ENCODE assay signal across 14 mouse cellular contexts in genomic region chr10:42940193-42941050, GRCm38 (mm10).
DNase-seq lines count a peak whose midpoint lies in the region; ATAC-seq and TF ChIP-seq lines count a peak whose summit lies in the region.
"Had no signal": no experiment of that assay in that cellular context is flagged by ENCODE, and none has a peak within 500 bp of the region (broad histone marks: within the 10 kb centered on the region; RNA-seq: fewer than 3 reads in every experiment).

No protein-coding gene starts in this region.

- no peak for TF ChIP-seq CTCF in thymus, adult 2 months (IDR thresholded peaks at IDR 0.05; ENCODE audit: borderline replicate concordance, control insufficient read depth, extremely low read depth, insufficient read depth, low read length, poor library complexity)
- 0 out of 2 replicates have a peak, but pooled peaks have one; percentile 27 for TF ChIP-seq CTCF in stomach, postnatal 0 days (IDR thresholded peaks at IDR 0.05; ENCODE audit: low read depth)

- H3K9ac ChIP-seq in hindbrain, embryonic 13.5 days: peak overlapping the region; percentile 24; the same call in 1 of the 2 replicates
- H3K9ac ChIP-seq in hindbrain, embryonic 14.5 days: no peak overlapping the region
- peak overlapping the region; percentile 74 for H3K9ac ChIP-seq in intestine, embryonic 16.5 days (ENCODE audit: low read depth, low read length)
- 0 out of 2 replicates have a peak overlapping the region, but pooled peaks have one; percentile 18 for H3K9ac ChIP-seq in stomach, postnatal 0 days (ENCODE audit: low read length)
- H3K9ac ChIP-seq: hindbrain, embryonic 15.5 days; lung, embryonic 15.5 days had no signal

- 71% methylated on average over 21 of the region's 21 CpGs for WGBS in hindbrain, embryonic 13.5 days
- 78% methylated on average over 21 of the region's 21 CpGs for WGBS in hindbrain, embryonic 14.5 days
- WGBS in thymus, adult 2 months: 92% methylated on average over 21 of the region's 21 CpGs
- 58% methylated on average over 21 of the region's 21 CpGs for WGBS in intestine, embryonic 16.5 days
- WGBS in stomach, postnatal 0 days: 64% methylated on average over 21 of the region's 21 CpGs

- peaks cover 19% of the 10 kb centered on the region for H3K4me1 ChIP-seq in hindbrain, embryonic 13.5 days (replicated peaks)
- H3K4me1 ChIP-seq in hindbrain, embryonic 14.5 days (replicated peaks; ENCODE audit: control insufficient read depth, insufficient read depth, low read length): 0 out of 2 replicates have a peak, but pooled peaks cover 5% of the 10 kb centered on the region
- H3K4me1 ChIP-seq in thymus, adult 2 months (replicated peaks; ENCODE audit: control insufficient read depth, insufficient read depth, low read length): 0 out of 2 replicates have a peak, but pooled peaks cover 2% of the 10 kb centered on the region
- H3K4me1 ChIP-seq in intestine, embryonic 16.5 days (ENCODE audit: control insufficient read depth, insufficient read depth, low read length): peaks cover 8% of the 10 kb centered on the region
- H3K4me1 ChIP-seq in stomach, postnatal 0 days (replicated peaks; ENCODE audit: control insufficient read depth, insufficient read depth): no peaks in the 10 kb centered on the region
- H3K4me1 ChIP-seq: lung, embryonic 15.5 days had no signal

- no peak overlapping the region for H3K4me2 ChIP-seq in hindbrain, embryonic 13.5 days
- no peak overlapping the region for H3K4me2 ChIP-seq in hindbrain, embryonic 14.5 days (replicated peaks)
- H3K4me2 ChIP-seq in intestine, embryonic 16.5 days (ENCODE audit: low read depth, low read length): peak overlapping the region; percentile 57
- H3K4me2 ChIP-seq in stomach, postnatal 0 days (replicated peaks; ENCODE audit: low read depth): peak overlapping the region; percentile 62
- H3K4me2 ChIP-seq: heart, embryonic 11.5 days had no signal

- TF ChIP-seq EP300 in stomach, postnatal 0 days (optimal IDR thresholded peaks at IDR 0.05): no peak

- no peak for DNase-seq in hindbrain, embryonic 14.5 days (ENCODE audit: low spot score)
- no peak for DNase-seq in thymus, adult 2 months
- DNase-seq in thymus, postnatal 10 days (ENCODE audit: low spot score in 2 of 2): no peak
- peak; percentile 73 for DNase-seq in stomach, postnatal 0 days (ENCODE audit: low spot score)
- DNase-seq in cerebellum, postnatal 36 days: no peak
- DNase-seq: cerebellum, adult 2 months had no signal

- no peaks in the 10 kb centered on the region for H3K9me3 ChIP-seq in hindbrain, embryonic 13.5 days
- H3K9me3 ChIP-seq in hindbrain, embryonic 14.5 days (ENCODE audit: control insufficient read depth, low read length): no peaks in the 10 kb centered on the region
- H3K9me3 ChIP-seq in intestine, embryonic 16.5 days (ENCODE audit: control insufficient read depth, low read length): no peaks in the 10 kb centered on the region
- no peaks in the 10 kb centered on the region for H3K9me3 ChIP-seq in stomach, postnatal 0 days (ENCODE audit: control insufficient read depth, low read length)
- H3K9me3 ChIP-seq: forebrain, embryonic 10.5 days; hindbrain, embryonic 15.5 days; lung, embryonic 15.5 days had no signal

- no peaks in the 10 kb centered on the region for H3K36me3 ChIP-seq in hindbrain, embryonic 13.5 days
- H3K36me3 ChIP-seq in hindbrain, embryonic 14.5 days (replicated peaks; ENCODE audit: control insufficient read depth, insufficient read depth): no peaks in the 10 kb centered on the region
- H3K36me3 ChIP-seq in thymus, adult 2 months (ENCODE audit: control insufficient read depth, insufficient read depth, low read length): no peaks in the 10 kb centered on the region
- H3K36me3 ChIP-seq in intestine, embryonic 16.5 days (ENCODE audit: control insufficient read depth, insufficient read depth, low read length): no peaks in the 10 kb centered on the region
- H3K36me3 ChIP-seq in stomach, postnatal 0 days (ENCODE audit: control insufficient read depth, insufficient read depth, low read length): no peaks in the 10 kb centered on the region
- H3K36me3 ChIP-seq: forebrain, embryonic 10.5 days; hindbrain, embryonic 15.5 days; lung, embryonic 15.5 days had no signal

- H3K4me3 ChIP-seq in hindbrain, embryonic 13.5 days: no peak overlapping the region
- H3K4me3 ChIP-seq in hindbrain, embryonic 14.5 days (replicated peaks; ENCODE audit: low read length): no peak overlapping the region
- no peak overlapping the region for H3K4me3 ChIP-seq in thymus, adult 2 months (ENCODE audit: control insufficient read depth, insufficient read depth, low read length)
- H3K4me3 ChIP-seq in intestine, embryonic 16.5 days (ENCODE audit: low read length): peak overlapping the region; percentile 54
- H3K4me3 ChIP-seq in stomach, postnatal 0 days (ENCODE audit: low read depth, low read length): peak overlapping the region; percentile 26
- H3K4me3 ChIP-seq: forebrain, embryonic 10.5 days; lung, embryonic 15.5 days had no signal

- H3K27me3 ChIP-seq in hindbrain, embryonic 13.5 days: 0 out of 2 replicates have a peak, but pooled peaks cover 3% of the 10 kb centered on the region
- no peaks in the 10 kb centered on the region for H3K27me3 ChIP-seq in hindbrain, embryonic 14.5 days (ENCODE audit: control insufficient read depth, insufficient read depth, low read length)
- no peaks in the 10 kb centered on the region for H3K27me3 ChIP-seq in thymus, adult 2 months (ENCODE audit: control insufficient read depth, insufficient read depth, low read length)
- no peaks in the 10 kb centered on the region for H3K27me3 ChIP-seq in intestine, embryonic 16.5 days (replicated peaks; ENCODE audit: control insufficient read depth, insufficient read depth, low read length)
- no peaks in the 10 kb centered on the region for H3K27me3 ChIP-seq in stomach, postnatal 0 days (ENCODE audit: control insufficient read depth, insufficient read depth, low read length)
- H3K27me3 ChIP-seq: hindbrain, embryonic 15.5 days; lung, embryonic 15.5 days had no signal

- TF ChIP-seq POLR2A in thymus, adult 2 months (IDR thresholded peaks at IDR 0.05; ENCODE audit: control insufficient read depth, extremely low read depth, insufficient read depth, low read length, poor library complexity): no peak

- H3K27ac ChIP-seq in hindbrain, embryonic 13.5 days: no peak overlapping the region
- H3K27ac ChIP-seq in hindbrain, embryonic 14.5 days: no peak overlapping the region
- peak overlapping the region; percentile 11; the same call in 1 of the 2 replicates for H3K27ac ChIP-seq in thymus, adult 2 months (ENCODE audit: control insufficient read depth, insufficient read depth, low read length)
- H3K27ac ChIP-seq in intestine, embryonic 16.5 days (ENCODE audit: low read length): peak overlapping the region; percentile 96
- peak overlapping the region; percentile 63; the same call in 1 of the 2 replicates for H3K27ac ChIP-seq in stomach, postnatal 0 days (replicated peaks)
- H3K27ac ChIP-seq: lung, embryonic 15.5 days had no signal

- no peak for ATAC-seq in hindbrain, embryonic 13.5 days (ENCODE audit: low FRiP score)
- no peak for ATAC-seq in hindbrain, embryonic 14.5 days (ENCODE audit: low FRiP score)
- peak; percentile 91 for ATAC-seq in intestine, embryonic 16.5 days
- peak; percentile 74 for ATAC-seq in stomach, postnatal 0 days (ENCODE audit: low FRiP score, low TSS enrichment)
- ATAC-seq in cerebellum, adult (ENCODE audit: insufficient number of reproducible peaks, low FRiP score, low TSS enrichment): no peak
- ATAC-seq: CD4-positive, CD25-positive, alpha-beta regulatory T cell, adult 4 months had no signal

Comparison
In these comparisons a context has a peak if more than half of its experiments do, and no peak if none do; other contexts are left out.
1. ATAC-seq: peak in intestine, embryonic 16.5 days (single experiment) and stomach, postnatal 0 days (single experiment); none in hindbrain, embryonic 13.5 days (single experiment), hindbrain, embryonic 14.5 days (single experiment) and cerebellum, adult (single experiment).
2. H3K27ac ChIP-seq: peak in thymus, adult 2 months (single experiment), intestine, embryonic 16.5 days (single experiment) and stomach, postnatal 0 days (single experiment); none in hindbrain, embryonic 13.5 days (single experiment) and hindbrain, embryonic 14.5 days (single experiment).
3. H3K4me2 ChIP-seq: peak in intestine, embryonic 16.5 days (single experiment) and stomach, postnatal 0 days (single experiment); none in hindbrain, embryonic 13.5 days (single experiment) and hindbrain, embryonic 14.5 days (single experiment).
4. H3K4me3 ChIP-seq: peak in intestine, embryonic 16.5 days (single experiment) and stomach, postnatal 0 days (single experiment); none in hindbrain, embryonic 13.5 days (single experiment), hindbrain, embryonic 14.5 days (single experiment) and thymus, adult 2 months (single experiment).